Mouse (Mus musculus) testis, postnatal 10 days (tissue): ENCODE data around the gene Gfra1.

Experiments
- DNase-seq: peaks from one replicate; pipeline ENCODE4 v3.0.0; 2021; ENCODE audit warnings: low spot score

Gfra1 gene

DNA sequence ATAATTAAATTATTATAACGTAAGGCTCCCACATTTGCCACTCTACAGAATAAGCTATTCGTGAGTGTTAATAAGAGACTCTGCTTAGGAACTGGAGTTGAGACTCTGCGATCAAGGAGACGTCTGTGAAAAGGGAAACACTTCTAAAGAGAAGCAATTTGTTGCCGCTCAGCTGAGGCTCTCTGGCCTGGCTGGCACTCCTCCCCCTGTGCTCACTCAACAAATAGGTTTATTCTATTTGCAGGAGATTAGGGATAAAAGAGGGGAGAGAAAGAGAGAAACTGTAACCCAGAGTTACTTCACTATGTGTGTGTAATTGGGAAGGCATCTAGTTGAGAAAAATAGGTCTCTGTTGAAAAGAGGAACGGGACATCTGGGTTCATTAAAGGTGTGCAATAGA, 204.6 kb downstream of the Gfra1 start:
- DNase-seq: no peak

DNA sequence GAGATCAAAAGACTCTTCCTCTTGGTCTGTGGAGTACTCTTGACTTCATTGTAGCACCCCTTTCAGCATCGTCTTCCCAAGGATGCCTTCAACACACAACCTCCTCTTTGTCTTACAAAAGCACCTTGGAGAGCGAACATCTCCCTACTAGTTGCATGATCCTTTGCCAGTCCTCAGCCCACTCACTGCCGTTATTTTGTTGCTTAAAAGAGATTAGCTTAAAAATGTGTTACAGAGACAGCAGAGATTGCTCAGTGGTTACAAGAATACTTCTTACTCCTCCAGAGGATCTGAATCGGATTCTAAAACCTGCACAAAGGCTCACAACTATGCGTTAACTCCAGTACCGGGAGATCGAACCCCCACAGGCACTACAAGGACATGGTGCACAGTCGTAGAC, 205.5 kb downstream of the Gfra1 start:
- DNase-seq: no peak

DNA sequence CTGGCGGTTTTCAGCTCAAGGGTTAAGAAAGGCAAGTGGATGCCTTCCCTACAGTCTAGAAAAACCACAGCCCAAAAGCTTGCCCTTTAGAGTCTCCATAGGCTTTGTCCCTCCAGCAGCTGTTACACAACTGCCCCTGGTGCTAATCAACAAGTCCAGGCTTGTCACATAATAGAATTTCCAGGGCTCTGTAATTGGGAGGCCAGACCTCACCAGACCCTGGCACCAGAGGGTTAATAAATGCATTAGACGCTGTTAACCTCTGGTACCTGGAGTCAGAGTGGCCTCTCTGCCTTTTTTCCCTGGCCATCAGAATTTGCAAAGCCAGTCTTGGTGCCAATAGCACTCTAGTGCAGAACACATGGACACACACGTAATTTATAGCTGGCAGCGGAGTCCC, 211.6 kb downstream of the Gfra1 start:
- DNase-seq: no peak

DNA sequence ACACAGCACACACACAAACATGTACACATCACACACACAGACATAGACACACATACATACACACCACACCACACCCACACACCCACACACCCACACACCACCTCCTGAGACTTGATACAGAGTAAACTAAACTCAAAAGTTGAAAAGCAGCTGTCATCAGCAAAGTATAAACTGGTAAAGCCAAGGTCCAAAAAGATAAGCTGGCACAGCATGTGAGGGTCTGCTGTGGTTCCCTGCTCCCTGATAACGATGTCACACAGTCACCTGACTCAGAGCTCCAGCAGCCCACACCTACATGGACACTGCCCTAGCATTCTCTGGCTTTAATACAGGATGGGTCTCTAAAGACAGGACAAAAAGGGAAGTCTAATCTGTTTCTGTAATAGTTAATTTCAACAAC, 212.1 kb downstream of the Gfra1 start:
- no peak for DNase-seq

DNA sequence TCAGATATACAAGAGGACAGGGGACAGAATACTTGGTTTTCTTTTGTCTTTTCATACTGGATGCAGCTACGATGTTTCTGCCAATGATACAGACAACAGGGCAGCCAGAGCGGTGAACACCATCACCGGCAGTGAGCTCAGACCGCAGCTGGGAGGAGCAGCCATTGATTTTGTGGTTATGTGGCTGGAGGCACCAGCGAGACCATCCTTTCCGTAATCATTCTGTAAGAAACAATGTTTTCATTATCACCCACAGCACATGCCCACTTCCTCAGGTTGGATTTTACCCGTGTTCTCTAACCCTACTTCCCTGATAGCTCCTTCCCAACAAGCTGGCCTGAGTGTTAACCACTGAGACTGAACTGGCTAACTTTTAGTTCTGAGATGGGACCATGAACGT, 217.4 kb downstream of the Gfra1 start:
- no peak for DNase-seq

DNA sequence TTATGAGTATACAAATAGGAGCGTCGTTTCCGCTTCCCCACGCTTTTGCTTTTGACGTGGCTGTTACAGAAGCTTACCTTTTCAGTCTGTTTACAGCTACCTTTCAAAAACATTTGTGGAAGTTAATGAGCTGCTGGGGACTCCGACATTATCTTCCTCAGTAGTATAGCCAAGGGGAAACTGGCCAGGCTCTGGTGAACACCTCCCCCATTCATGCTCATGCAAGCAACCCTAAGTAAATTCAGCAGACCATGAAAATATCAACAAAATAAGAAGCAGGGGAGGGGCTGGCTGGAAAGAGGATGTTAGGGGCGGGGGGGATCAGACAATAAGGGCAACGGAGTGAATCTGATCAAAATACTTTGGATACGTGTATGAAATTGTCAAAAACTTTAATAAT, 228.0 kb downstream of the Gfra1 start:
- DNase-seq: no peak

DNA sequence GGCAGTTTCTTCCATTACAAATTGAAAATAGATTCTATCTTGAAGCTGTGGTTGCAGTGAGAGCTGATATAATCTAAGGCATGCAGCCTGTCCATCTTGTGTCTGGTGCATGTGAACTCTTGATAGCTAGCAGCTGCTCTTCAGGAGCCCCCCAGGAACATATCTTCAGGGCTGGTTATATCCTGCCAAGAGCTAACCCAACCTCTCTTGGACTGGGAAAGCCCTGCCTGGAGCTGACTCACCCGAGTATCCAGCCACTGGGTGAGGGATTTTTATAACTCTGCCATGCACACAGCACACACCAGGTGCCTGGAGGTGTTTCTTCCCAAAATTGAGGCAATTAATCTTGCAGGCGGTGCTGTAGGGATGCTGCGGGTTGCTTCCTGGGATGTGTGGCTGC, 228.8 kb downstream of the Gfra1 start:
- DNase-seq: no peak

DNA sequence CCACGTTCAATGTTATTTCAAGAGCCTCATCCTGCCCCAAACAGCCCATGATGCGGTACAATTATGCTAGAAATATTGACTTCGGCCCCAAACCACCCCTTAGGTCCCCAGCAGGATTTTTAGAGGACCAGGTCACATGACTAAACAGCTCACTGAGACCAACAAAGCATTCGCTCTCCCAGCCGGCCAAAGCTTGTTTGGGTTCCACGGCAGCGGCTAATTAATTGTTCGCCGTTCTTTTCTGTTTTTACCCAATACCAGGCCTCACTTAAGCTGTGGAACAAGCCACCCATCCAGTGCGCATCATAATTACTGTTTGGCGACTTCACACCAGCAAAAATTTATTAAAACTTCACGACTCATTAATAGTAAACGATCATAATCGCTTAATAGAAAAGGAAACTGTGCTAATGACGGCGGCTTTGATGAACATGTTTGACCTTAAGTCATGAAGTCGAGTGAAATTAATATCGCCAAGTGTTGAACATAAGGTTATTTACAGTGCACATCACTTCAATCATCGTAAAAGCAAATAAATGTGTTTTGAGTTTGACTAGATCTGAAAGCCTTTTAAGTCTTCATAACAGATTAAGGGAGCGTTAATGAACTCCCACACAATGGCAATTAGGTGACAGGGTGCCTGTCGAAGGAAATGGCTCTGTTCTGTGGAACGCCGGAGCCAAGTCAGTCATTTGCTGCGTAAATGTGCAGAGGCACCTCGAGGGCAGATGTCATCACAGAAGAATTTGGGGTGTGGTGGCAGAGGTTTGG, 235.5 kb downstream of the Gfra1 start:
- DNase-seq: no peak

DNA sequence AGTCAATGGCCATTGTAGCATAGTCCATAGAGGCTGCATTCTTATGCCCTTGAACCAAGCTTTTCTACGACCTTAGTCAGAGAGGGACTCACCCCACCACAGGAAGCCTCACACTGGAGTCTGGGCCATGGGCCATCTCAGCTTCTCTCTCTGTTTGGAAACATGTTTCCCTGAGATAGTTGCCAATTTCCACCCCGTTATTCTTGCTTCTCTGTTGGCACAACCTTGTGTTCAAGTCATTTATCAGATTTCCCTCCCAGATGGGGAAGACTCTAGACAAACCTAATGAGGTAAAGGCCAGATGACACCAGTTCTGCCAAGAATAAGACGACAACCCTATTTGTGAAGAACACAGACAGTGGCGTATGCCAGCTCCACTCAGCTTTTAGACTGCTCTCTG, 238.1 kb downstream of the Gfra1 start:
- DNase-seq: no peak

DNA sequence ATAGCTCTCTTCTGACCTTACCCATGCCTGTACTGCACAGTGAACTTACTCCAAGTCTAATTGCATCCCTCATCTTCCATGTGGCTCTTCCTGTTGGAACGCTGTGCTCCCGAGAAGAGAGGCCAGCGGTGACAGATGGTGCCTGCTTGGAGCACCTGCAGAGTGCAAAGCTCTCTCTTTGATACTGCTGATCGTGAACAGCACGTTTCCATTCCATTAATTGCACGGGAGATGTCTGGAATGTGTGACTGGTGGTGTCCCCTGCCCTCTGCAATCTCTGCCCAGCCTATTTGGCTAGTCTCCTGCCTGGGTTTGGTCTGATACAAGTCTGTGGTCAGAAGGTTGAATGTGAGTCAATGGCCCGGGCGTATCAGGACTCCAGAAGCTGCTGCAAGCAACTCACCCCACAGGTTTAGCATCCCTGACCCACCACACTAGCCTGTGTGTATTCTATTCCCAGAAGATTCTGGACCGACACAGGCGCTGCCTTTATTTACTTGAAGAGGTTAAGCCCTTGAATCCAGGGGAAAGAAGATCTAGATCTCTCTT, 249.1 kb downstream of the Gfra1 start:
- no peak for DNase-seq

DNA sequence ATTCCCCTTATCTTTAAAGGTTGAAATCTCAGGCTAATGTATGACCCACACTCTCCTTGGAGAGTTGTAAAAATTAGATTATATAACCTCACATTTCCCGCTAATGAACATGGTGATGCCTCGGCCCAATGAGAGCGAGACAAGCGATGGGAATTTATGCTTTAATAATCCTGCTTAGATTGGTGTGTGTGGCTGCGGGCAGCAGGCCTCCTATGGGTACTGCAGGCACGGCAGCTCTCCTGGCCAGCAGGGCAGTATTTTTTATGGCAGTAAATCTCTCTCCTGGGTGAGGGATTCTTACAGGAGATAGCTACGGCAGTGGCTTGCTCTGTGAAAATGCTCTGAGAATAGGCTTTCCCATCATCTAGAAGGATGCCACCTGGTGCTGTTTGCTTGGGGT, 250.2 kb downstream of the Gfra1 start:
- DNase-seq: no peak

DNA sequence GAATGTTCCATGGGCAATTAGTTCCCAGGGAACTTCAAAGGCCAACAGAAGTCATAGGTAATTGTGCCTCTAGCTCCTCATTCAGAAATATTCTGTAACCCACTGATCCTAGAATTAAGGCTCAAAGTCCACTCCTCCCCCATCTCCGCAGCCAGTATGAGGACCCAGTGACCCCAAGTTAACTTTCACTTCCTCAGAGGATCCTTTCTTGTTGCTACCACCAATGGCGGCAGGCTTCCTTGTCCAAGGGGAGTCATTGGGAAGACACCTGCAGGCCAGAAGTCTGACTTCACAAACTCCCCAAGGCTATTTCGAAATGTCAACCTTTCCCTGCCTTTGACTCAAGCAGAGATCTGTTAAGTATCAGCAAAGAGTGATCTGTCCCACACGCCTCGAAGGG, 253.1 kb downstream of the Gfra1 start:
- DNase-seq: no peak

DNA sequence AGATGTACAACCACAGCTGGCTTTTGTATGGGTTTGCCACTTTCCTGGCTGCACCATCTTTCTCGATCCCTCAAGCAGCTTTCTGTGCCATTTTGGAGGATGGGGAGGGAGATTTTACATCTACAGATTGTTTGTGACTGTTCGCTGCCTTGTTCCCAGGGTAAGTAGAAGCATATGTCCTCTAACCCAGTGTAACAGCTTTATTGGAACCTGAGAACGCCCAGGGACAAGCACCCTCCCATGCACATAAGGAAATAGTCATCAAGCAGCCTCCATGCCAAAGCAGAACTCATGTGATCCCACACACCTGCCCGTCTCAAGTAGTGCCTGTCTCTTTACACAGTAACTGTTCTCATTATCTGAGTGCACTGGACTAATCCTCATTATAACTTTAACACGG, 256.0 kb downstream of the Gfra1 start:
- DNase-seq: no peak

DNA sequence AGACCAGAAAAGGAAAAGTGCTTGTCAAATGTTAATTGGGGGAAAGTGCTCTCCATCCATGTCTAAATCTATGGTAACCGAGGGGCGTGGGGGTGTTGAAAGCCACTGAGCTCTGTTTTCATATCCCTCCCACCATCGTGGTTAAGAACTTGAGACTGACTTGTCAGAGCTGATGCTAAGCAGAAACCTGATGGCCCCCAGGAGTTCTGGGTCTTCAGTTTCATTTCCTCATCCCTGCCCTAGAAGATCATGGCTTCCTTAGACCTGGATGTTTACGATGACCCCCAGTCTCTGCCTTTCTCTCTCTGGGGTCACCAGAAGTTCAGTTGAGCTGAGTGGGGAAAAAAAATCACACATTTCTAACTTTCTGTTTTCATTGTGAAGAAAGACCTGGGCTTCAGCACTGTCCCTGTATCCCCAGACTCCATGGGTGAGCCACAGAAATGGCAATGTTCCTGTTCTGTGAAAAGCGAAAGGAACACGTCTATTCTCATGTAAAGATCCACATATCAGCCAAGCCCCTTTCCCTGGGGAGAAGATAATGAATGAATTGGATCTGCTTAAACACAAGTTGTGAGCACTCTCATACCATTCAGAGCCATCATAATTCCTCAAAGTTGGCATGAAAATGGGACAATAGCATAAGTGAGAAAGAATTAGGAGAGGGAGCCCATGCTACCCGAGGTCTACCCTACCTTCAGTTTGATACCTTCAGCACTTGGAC, 261.8 kb downstream of the Gfra1 start:
- DNase-seq: no peak

DNA sequence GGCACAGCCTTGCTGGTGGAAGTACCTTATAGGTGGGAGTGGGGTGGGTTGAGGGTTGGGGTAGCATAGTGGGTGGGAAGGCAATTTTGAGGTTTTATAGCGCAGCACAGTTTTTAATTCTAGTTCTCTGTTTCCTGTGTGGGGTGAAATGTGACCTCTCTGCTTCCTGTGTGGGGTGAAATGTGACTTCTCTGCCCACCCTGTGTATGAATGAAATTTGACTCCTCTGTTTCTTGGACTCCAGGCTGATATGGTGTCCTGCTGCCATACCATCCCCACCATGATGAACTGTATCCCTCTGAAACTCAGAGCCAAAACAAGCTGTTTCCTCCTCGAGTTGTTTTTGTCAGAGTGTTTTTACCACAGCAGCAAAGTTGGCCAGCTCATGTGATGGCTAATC, 264.8 kb downstream of the Gfra1 start:
- no peak for DNase-seq

DNA sequence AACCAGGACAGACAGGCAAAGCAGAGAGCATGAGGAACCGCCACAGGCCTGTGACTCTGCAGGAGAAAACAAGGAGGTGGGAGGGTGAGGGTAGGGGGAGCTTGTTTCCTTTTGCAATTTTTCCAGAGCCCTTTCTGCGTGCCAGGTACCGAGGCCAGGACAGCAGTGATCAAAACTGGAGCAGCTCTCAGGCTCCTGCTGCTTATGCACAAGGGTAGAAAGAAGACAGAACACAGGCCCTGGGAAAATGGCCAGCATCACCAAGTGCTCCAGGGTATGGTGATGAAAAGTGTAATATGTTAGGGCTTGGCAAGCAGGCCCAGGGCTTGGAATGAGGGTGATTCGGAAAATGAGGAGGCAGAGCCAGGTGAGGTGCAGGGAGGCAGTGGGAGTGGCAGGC, 269.2 kb downstream of the Gfra1 start:
- DNase-seq: no peak
